Mouse (Mus musculus) adrenal gland, adult 8-10 months (tissue): Measurements from ENCODE around the gene Gm20388. TPM values are rescaled to one million over a fixed set of nuclear protein-coding genes. Genes with fewer than 3 reads are reported as not detected.
"Not testable (repeated sequence)": the region's sequence is repeated elsewhere in the genome, so short reads cannot be mapped to it uniquely, and the experiment has no call there.

Source experiments
- DNase-seq: peaks from one replicate; pipeline ENCODE4 v3.0.0; 2022
- total RNA-seq, 4 experiments: library from RNA; stranded (reverse); gene quantifications; 2 replicates each; pipeline ENCODE4 v1.2.4; 2022

Gene Gm20388
- total RNA-seq, 4 experiments from 2014 or later, result 1.7 to 16.9 (median 5.8) TPM

- peak; percentile 38 for DNase-seq
Measured at GRCm38 (mm10) chr8:123902653-123903052, 3992.0 kb downstream of the Gm20388 start.

GRCm38 (mm10) chr8:123907604-123908003, 3997.0 kb downstream of the Gm20388 start:
- no peak for DNase-seq

GRCm38 (mm10) chr8:123912265-123912664, 4001.6 kb downstream of the Gm20388 start:
- DNase-seq, result no peak

- no peak for DNase-seq
Measured at GRCm38 (mm10) chr8:123914635-123915034, 4004.0 kb downstream of the Gm20388 start.

- peak; percentile 75 for DNase-seq
Measured at GRCm38 (mm10) chr8:123924719-123925118, 4014.1 kb downstream of the Gm20388 start.

- no peak for DNase-seq
Measured at GRCm38 (mm10) chr8:123925671-123926070, 4015.0 kb downstream of the Gm20388 start.

- DNase-seq, result no peak
Measured at GRCm38 (mm10) chr8:123929026-123929425, 4018.4 kb downstream of the Gm20388 start.

GRCm38 (mm10) chr8:123948942-123949685, 4038.5 kb downstream of the Gm20388 start, which contains the start of gene Nup133:
Nup133 (minus strand) TSS chr8:123949265.
- peak; percentile 98 for DNase-seq

- DNase-seq, result no peak
Measured at GRCm38 (mm10) chr8:123949686-123949986, 4039.0 kb downstream of the Gm20388 start.

GRCm38 (mm10) chr8:123950077-123950802, 4039.6 kb downstream of the Gm20388 start:
- DNase-seq, result peak; percentile 21

GRCm38 (mm10) chr8:123953686-123954085, 4043.0 kb downstream of the Gm20388 start:
- no peak for DNase-seq

- no peak for DNase-seq
Measured at GRCm38 (mm10) chr8:123954246-123954645, 4043.6 kb downstream of the Gm20388 start.

- no peak for DNase-seq
Measured at GRCm38 (mm10) chr8:123958130-123958529, 4047.5 kb downstream of the Gm20388 start.

GRCm38 (mm10) chr8:123959473-123959872, 4048.8 kb downstream of the Gm20388 start:
- DNase-seq, result no peak

- DNase-seq, result peak; percentile 43
Measured at GRCm38 (mm10) chr8:123960056-123960455, 4049.4 kb downstream of the Gm20388 start.

- not testable (repeated sequence) for DNase-seq
Measured at GRCm38 (mm10) chr8:123960556-123960955, 4049.9 kb downstream of the Gm20388 start.

GRCm38 (mm10) chr8:123961371-123961770, 4050.7 kb downstream of the Gm20388 start:
- no peak for DNase-seq

GRCm38 (mm10) chr8:123966896-123967295, 4056.3 kb downstream of the Gm20388 start:
- DNase-seq, result no peak

- no peak for DNase-seq
Measured at GRCm38 (mm10) chr8:123973495-123973894, 4062.9 kb downstream of the Gm20388 start.

GRCm38 (mm10) chr8:123977499-123977898, 4066.9 kb downstream of the Gm20388 start:
- DNase-seq, result no peak

GRCm38 (mm10) chr8:123978166-123978838, 4067.7 kb downstream of the Gm20388 start:
- no peak for DNase-seq

GRCm38 (mm10) chr8:123978926-123979325, 4068.3 kb downstream of the Gm20388 start:
- no peak for DNase-seq

GRCm38 (mm10) chr8:123980239-123980638, 4069.6 kb downstream of the Gm20388 start:
- DNase-seq, result no peak
